Mouse (Mus musculus): ENCODE results near the gene Peli1.

DNA sequence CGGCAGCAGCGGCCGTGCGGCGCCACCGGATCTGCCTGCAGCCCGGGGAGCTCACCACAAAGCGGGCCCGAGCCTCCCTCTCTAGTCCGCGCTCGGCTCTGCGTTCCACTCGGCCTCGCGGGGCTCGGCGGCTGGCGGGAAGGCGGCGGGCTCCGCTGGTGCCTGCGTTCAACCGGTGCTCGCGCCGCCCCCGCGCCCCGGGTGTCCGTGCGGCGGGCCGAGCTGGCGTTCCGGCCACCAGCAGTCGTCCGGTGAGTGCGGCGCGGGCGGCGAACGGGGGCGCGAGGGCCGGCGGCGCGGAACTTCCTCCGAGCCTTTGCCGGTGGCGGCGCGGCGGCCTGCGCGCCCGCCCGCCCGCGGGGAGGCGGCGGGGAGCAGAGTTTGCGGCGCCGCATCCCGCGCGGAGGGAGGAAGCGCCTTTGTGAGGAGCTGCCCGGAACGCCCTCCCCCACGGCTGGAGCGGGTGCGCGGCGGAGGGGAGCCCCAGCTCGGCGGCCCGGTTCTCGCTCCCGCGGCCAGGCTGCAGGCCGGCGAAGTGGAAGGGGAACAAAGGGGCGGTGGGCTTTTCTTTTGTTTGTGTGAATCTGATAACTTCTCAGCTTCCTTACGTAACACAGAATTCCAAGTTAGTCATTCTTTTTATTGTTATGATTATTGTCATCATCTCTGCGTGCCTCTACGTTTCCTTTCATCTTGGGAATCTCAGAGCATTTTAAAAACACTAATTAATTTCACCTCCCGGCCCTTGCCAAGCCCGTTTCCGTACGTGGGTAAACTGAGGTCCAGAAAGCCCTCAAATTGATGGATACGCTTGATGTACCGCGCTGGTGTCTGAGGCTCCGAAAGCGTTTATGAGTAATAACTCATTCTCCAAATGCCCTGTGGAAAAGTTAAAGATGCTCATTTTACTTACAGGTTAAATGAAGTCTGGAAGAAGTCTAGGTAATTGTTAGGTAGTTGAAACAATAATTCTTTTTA lies 626 bp downstream of the Peli1 start:
- no peak for TF ChIP-seq EP300 (optimal IDR thresholded peaks at IDR 0.05)
- no peak for TF ChIP-seq CTCF (IDR thresholded peaks at IDR 0.05; ENCODE audit: low read depth)

Measured in stomach, postnatal 0 days (tissue).